Mouse (Mus musculus) neutrophil, adult 5-6 weeks (primary cell): ENCODE data around the gene Guca2a. TPM values are rescaled to one million over a fixed set of nuclear protein-coding genes. Genes with fewer than 3 reads are reported as not detected.

Experiments
- ATAC-seq: fragments of 151-379, 151-347 bp; 2 replicates; pipeline ENCODE4 v1.8.0; 2017; ENCODE audit warnings: mild to moderate bottlenecking, moderate TSS enrichment; ENCODE audit not compliant: insufficient number of reproducible peaks, poor library complexity, low FRiP score, severe bottlenecking; ENCODE audit errors: extremely low read depth
- total RNA-seq: library from RNA; stranded (forward); fragments of 200-1000 nt; gene quantifications from 2 replicates; pipeline ENCODE4 v1.2.3, GENCODE M21; 2017

The Guca2a gene
- total RNA-seq, 1 experiment from 2014 or later = not detected

GRCm38 (mm10) chr4:119672685-119673084, 35.2 kb downstream of the Guca2a start:
- no peak for ATAC-seq

- ATAC-seq = no peak
Measured at GRCm38 (mm10) chr4:119682596-119682995, 45.1 kb downstream of the Guca2a start.

GRCm38 (mm10) chr4:119685746-119686145, 48.2 kb downstream of the Guca2a start:
- no peak for ATAC-seq

Other genes starting within 250 kb of the Guca2a start
- gene Ccdc30, start 222.2 kb upstream of the Guca2a start, total RNA-seq = 0.93 and 2.5 TPM in 2 replicates
- 13.9 and 14.1 TPM in 2 replicates for gene Ppcs, start 215.3 kb upstream of the Guca2a start, total RNA-seq
- 0.25 TPM in 1 of 2 replicates, not detected in the other for gene Zmynd12, start 214.9 kb upstream of the Guca2a start, total RNA-seq
- gene Rimkla, start 145.1 kb upstream of the Guca2a start, total RNA-seq = 0.12 TPM in 2 replicates
- 37.7 and 49.2 TPM in 2 replicates for gene Foxj3, start 100.7 kb upstream of the Guca2a start, total RNA-seq
- gene Frg2f1, start 98.2 kb upstream of the Guca2a start, total RNA-seq = 2.8 and 5.7 TPM in 2 replicates
- gene Guca2b, start 21.2 kb downstream of the Guca2a start, total RNA-seq = not detected in 2 replicates
- 3.3 and 3.7 TPM in 2 replicates for gene Hivep3, start 96.1 kb downstream of the Guca2a start, total RNA-seq